Mouse (Mus musculus) hindbrain, embryonic 12.5 days (tissue): ENCODE data around the gene Opcml. TPM values are rescaled to one million over a fixed set of nuclear protein-coding genes. Genes with fewer than 3 reads are reported as not detected.

ENCODE experiments used
- ATAC-seq: fragments of 200-750 bp; cut with Nextera tagmentation; 2 replicates; pipeline ENCODE4 v1.8.0; 2017; ENCODE audit warnings: moderate TSS enrichment; ENCODE audit not compliant: low FRiP score
- H3K27ac ChIP-seq: fragments of 300-500 bp; sonication (generic); 2 replicates; pipeline ENCODE4 v1.5.1; 2016; ENCODE audit warnings: mild to moderate bottlenecking
- H3K27me3 ChIP-seq: fragments of 300-500 bp; sonication (generic); 2 replicates; pipeline ENCODE4 v1.6.1; 2016; ENCODE audit warnings: mild to moderate bottlenecking
- H3K36me3 ChIP-seq: fragments of 300-500 bp; sonication (generic); 2 replicates; pipeline ENCODE4 v1.6.1; 2016; ENCODE audit warnings: mild to moderate bottlenecking
- H3K4me1 ChIP-seq: fragments of 300-500 bp; sonication (generic); 2 replicates; pipeline ENCODE4 v1.6.1; 2016
- H3K4me2 ChIP-seq: fragments of 300-500 bp; sonication (generic); replicated peaks from 2 replicates; pipeline ENCODE4 v1.6.1; 2016; ENCODE audit warnings: mild to moderate bottlenecking
- H3K4me3 ChIP-seq: fragments of 300-500 bp; sonication (generic); 2 replicates; pipeline ENCODE4 v1.5.1; 2016; ENCODE audit warnings: mild to moderate bottlenecking
- H3K9ac ChIP-seq: fragments of 300-500 bp; sonication (generic); 2 replicates; pipeline ENCODE4 v1.6.1; 2016; ENCODE audit warnings: mild to moderate bottlenecking, moderate library complexity
- H3K9me3 ChIP-seq: fragments of 300-500 bp; sonication (generic); replicated peaks from 2 replicates; pipeline ENCODE4 v1.6.1; 2016; ENCODE audit warnings: mild to moderate bottlenecking
- WGBS: fragments of 180-500 bp; shearing (Covaris S2); methylation state at CpG from one replicate; pipeline ENCODE4 v1.1.7; 2016; 5-methylcytosine and 5-hydroxymethylcytosine counted together
- polyA plus RNA-seq: library from polyadenylated mRNA; unstranded; fragments of >200 nt; fragmentation: Nextera tagmentation; extraction: Ambion mirVana; gene quantifications from 2 replicates; pipeline ENCODE4 v1.2.1, GENCODE M21; 2016

The Opcml gene
- polyA plus RNA-seq, 1 experiment from 2014 or later, result 10.8 TPM

DNA sequence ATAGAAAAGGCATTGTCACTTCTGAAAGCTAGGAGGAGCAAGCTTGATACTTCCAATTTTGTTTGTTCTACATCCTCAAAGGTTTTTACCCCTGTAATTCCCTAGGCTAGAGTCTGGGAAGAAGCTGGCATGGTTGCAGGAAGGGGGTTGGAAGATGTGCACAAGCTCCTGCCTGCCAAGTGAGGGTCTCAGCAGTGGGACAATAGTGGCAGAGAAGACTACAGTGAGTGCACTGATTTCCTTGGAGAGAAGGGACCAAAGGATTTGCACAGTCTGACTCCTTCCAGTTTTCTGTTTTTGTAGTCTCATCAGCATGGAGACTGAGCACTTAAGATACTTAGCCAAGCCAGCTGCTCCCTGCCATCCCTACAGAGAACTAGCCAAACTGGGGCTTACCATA lies 177.7 kb downstream of the Opcml start:
- no peaks in the 10 kb centered on the region for H3K27me3 ChIP-seq
- H3K4me3 ChIP-seq, result no peak overlapping the region
- ATAC-seq, result no peak
- H3K9me3 ChIP-seq, result no peaks in the 10 kb centered on the region
- no peaks in the 10 kb centered on the region for H3K36me3 ChIP-seq
- H3K27ac ChIP-seq, result no peak overlapping the region
- H3K9ac ChIP-seq, result no peak overlapping the region
- no peak overlapping the region for H3K4me2 ChIP-seq
- no peaks in the 10 kb centered on the region for H3K4me1 ChIP-seq

DNA sequence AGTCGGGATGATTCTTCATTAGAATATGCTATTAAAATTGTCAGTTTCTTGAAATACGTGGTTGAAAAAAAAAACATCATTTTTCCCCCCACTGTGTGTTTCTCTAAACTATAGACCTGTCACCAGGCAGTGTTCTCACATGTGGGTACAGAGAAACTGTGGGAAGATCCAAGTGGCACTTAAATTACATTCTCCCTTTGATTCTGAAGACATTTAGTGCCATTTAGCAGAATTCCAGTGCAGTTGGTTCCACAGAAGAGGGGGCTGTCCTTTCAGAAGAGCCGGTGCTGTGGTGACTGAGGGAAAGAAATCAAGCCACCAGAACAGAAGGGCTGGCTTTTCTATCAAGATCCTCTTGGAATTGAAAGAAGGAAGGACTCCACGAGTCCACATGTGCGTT lies 181.7 kb downstream of the Opcml start:
- H3K9ac ChIP-seq, result no peak overlapping the region
- H3K4me2 ChIP-seq, result no peak overlapping the region
- ATAC-seq, result no peak
- 86% methylated on average over 5 of the region's 5 CpGs for WGBS
- no peaks in the 10 kb centered on the region for H3K36me3 ChIP-seq
- H3K27ac ChIP-seq, result no peak overlapping the region
- no peaks in the 10 kb centered on the region for H3K9me3 ChIP-seq
- no peaks in the 10 kb centered on the region for H3K4me1 ChIP-seq
- H3K27me3 ChIP-seq, result no peaks in the 10 kb centered on the region
- no peak overlapping the region for H3K4me3 ChIP-seq

DNA sequence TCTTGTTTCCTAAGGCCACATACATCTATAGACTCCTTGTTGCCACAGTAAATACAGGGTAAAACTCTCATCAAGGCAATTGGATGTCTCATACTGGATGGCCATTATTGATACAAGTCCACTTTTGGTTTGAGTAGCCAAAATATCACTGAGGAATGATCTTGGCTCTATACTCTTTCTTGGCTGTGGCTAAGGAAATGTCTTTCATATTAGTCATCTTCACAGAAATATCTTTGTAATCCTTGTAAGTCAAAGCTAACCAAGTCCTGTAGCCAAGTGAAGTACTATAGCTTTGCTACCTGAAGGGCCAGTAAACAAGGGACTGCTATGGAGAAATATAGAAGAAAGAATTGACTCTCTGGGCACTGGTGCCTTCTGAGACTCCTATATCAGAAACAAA lies 192.0 kb downstream of the Opcml start:
- no peaks in the 10 kb centered on the region for H3K27me3 ChIP-seq
- no peak for ATAC-seq
- no peaks in the 10 kb centered on the region for H3K9me3 ChIP-seq
- H3K9ac ChIP-seq, result no peak overlapping the region
- H3K4me1 ChIP-seq, result no peaks in the 10 kb centered on the region
- no peak overlapping the region for H3K27ac ChIP-seq
- no peak overlapping the region for H3K4me2 ChIP-seq
- H3K36me3 ChIP-seq, result no peaks in the 10 kb centered on the region
- no peak overlapping the region for H3K4me3 ChIP-seq

DNA sequence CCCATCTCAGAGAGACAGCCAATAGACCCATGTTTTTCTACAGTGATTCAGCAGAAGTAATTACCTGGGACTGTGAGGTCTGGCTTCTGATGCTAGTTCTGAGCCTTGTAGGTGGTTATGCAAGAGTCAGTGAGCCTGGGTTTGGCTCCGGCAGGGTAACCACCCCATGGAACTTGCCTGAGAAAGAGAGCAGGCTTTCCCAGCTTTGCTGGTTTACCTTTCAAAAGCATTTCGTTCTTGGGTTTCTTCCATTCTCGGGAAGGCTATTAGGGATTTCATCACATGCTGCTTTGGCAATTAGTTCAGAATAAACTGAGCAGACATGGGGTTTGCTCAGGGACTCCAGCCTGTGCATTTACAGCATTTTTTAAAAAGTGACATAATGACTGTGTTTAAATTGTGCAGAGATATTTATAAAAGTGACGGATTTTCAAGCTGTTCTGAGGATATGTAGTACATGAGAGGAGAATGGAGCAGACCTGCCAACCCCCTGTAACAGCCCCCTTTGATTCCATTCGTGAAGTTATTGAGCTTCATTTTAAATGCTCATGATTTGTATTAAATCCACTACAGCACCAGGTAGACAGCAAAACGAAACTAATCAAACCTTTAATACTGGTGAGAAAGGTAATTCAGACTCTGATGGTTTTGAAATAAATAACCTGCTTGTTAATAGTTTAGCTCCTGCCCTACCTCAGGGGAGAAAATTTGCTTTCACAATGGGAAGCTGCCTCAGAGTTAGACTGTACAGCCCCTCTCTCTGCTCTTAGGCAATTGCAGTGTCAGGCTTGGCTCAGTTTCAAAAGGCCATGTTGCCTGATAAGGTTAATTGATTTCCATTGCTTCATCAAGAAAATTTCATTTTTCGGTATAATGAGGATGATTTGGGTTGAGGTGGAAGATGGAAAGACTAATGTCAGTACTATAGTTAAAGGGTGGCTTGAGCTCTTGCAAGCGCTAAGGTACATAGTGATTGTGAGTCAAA lies 196.3 kb downstream of the Opcml start:
- no peak for ATAC-seq
- WGBS, result 85% methylated on average over 8 of the region's 8 CpGs
- no peak overlapping the region for H3K4me3 ChIP-seq

DNA sequence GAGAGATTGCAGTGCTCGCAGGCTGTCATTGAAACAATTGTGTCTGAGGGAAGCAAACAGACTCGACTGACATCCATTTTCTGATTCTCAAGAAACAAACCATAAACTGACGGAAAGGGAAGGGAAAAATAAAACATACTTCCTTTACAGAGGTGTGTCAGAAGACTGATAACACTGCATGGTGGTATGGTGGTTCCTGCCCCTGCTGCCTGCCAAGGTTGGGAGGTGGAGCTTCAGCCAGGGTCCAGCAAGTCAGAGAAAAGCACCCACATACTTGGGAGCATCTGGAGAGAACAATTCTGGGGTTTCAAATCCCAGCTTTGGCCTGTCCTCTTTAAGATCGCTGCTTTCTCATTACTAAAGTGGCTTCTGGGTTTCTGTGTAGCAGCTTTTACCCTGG lies 201.0 kb downstream of the Opcml start:
- Histone ChIP-seq H3K36me3 (no peaks in the 10 kb centered on the region), H3K9ac (no peak overlapping the region), H3K9me3 (no peaks in the 10 kb centered on the region), H3K4me3 (no peak overlapping the region), H3K27ac (no peak overlapping the region), H3K4me2 (no peak overlapping the region), H3K27me3 (no peaks in the 10 kb centered on the region), H3K4me1 (no peaks in the 10 kb centered on the region)
- WGBS, result 89% methylated on average over 4 of the region's 4 CpGs
- ATAC-seq, result no peak

More for the DNA sequence above, 196.3 kb downstream of the Opcml start:
- no peaks in the 10 kb centered on the region for H3K36me3 ChIP-seq
- no peak overlapping the region for H3K9ac ChIP-seq
- H3K27ac ChIP-seq, result no peak overlapping the region
- no peaks in the 10 kb centered on the region for H3K27me3 ChIP-seq
- no peak overlapping the region for H3K4me2 ChIP-seq
- no peaks in the 10 kb centered on the region for H3K9me3 ChIP-seq
- no peaks in the 10 kb centered on the region for H3K4me1 ChIP-seq

DNA sequence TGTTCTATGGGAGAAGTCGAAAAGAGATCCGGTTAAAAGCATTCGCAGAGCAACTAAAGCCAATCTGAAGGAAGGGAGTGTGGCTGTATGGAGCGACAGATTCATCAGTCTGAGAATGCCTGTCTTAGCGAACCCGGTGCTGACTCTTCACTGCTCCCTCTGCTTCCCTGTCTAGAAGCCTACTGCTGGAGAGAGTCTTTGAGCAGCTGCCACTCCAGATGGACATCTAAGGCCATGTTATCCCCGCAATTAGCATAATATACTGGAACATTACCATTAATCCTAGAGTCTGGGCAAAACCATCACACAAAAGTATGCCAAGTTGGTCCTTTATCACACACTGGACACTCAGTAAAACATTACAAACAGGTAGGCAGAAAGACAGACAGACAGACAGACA lies 206.0 kb downstream of the Opcml start:
- Histone ChIP-seq H3K4me2 (no peak overlapping the region), H3K27me3 (no peaks in the 10 kb centered on the region), H3K9ac (no peak overlapping the region), H3K4me1 (no peaks in the 10 kb centered on the region), H3K36me3 (no peaks in the 10 kb centered on the region), H3K27ac (no peak overlapping the region), H3K4me3 (no peak overlapping the region), H3K9me3 (no peaks in the 10 kb centered on the region)
- 88% methylated on average over 7 of the region's 7 CpGs for WGBS
- no peak for ATAC-seq

DNA sequence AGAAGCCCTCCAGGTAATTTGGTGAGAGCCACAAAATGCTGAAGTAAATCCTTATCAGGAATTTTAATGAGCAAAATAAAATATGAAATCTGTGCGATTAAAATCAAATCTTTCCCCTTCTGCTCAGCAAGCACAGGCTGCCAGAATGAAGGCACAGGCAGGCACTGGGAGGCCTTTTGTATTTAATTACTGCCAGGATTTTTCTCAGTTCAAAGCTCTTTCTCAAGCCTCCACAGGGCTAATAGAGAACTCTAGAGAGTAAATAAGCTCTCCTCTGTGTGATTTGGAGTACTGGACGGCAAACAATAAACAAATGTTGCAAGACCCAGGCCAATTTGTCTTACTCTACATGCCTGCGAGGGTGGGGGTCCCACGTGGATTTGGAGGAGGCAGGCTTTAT lies 208.2 kb downstream of the Opcml start:
- Histone ChIP-seq H3K36me3 (no peaks in the 10 kb centered on the region), H3K4me3 (no peak overlapping the region), H3K9me3 (no peaks in the 10 kb centered on the region), H3K9ac (no peak overlapping the region), H3K4me1 (no peaks in the 10 kb centered on the region), H3K27me3 (no peaks in the 10 kb centered on the region), H3K27ac (no peak overlapping the region), H3K4me2 (no peak overlapping the region)
- 54% methylated on average over 4 of the region's 4 CpGs for WGBS
- no peak for ATAC-seq

DNA sequence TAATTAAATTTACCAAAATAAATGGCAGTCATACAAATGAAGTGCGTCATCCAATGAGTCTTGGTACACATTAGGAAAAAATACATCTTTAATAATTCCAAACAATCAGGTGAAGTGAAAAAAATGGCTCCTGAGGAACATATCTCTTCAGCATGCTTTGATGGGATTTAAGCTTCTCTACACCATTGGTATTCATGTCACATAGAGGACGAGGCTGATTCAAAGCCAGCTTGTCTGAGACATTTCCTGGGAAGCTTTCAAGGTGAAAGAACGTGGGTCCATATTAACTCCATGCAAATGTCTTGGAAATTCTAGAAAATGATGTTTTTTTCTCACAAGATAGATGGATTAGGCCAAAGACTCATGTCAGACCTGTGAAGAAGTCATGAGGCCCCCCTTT lies 212.6 kb downstream of the Opcml start:
- Histone ChIP-seq H3K9ac (no peak overlapping the region), H3K27ac (no peak overlapping the region), H3K36me3 (no peaks in the 10 kb centered on the region), H3K4me2 (no peak overlapping the region), H3K9me3 (no peaks in the 10 kb centered on the region; the same call in 1 of the 2 replicates), H3K4me1 (no peaks in the 10 kb centered on the region), H3K27me3 (no peaks in the 10 kb centered on the region), H3K4me3 (no peak overlapping the region)
- WGBS, result 76% methylated on average over 3 of the region's 3 CpGs
- ATAC-seq, result no peak

DNA sequence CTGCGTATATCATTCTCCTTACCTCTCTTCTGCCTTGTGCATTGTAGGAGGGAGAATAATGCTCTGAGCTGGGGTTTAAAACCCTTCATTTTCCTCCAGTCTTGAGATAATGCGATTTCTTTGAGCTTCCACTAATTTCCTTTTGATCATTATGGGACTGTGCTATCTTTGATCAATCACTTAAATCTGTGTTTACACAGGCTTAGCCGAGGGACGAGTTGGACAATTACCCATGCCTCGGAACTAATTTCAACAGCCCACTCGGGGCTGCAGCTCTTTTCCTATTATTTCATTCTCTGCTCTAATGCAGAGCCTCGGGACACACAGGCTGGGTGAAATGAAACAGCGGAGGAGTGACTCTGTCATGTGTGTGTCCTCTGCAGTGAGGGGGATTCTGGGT lies 220.9 kb downstream of the Opcml start:
- no peaks in the 10 kb centered on the region for H3K9me3 ChIP-seq
- H3K9ac ChIP-seq, result no peak overlapping the region
- H3K4me2 ChIP-seq, result no peak overlapping the region
- ATAC-seq, result peak; percentile 43; the same call in 1 of the 2 replicates
- H3K27ac ChIP-seq, result no peak overlapping the region
- WGBS, result 45% methylated on average over 8 of the region's 8 CpGs
- no peaks in the 10 kb centered on the region for H3K36me3 ChIP-seq
- H3K27me3 ChIP-seq, result no peaks in the 10 kb centered on the region
- H3K4me1 ChIP-seq, result no peaks in the 10 kb centered on the region
- H3K4me3 ChIP-seq, result no peak overlapping the region

DNA sequence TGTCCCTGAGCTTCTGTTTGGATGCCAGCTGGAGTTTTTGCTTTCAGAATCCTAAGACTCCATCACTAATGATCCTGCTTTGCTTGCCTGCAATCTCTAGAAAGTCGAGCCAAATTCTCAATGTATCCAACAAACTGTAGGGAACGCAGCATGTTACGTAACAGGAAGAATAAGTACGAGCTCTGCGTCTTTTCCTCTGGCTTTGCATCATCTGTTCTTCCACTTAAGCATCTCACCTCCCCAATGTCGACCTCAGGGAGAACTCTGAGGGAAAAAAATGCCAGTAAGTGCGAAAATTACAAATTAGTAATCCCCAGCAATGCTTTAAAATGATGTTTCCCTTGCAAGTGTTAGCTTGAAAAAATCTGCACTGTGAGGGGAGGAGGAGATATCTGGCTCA lies 222.1 kb downstream of the Opcml start:
- 80% methylated on average over 7 of the region's 7 CpGs for WGBS
- Histone ChIP-seq H3K36me3 (no peaks in the 10 kb centered on the region), H3K9ac (no peak overlapping the region), H3K4me1 (no peaks in the 10 kb centered on the region), H3K27me3 (no peaks in the 10 kb centered on the region), H3K4me3 (no peak overlapping the region), H3K9me3 (no peaks in the 10 kb centered on the region), H3K27ac (no peak overlapping the region), H3K4me2 (no peak overlapping the region)
- no peak for ATAC-seq

DNA sequence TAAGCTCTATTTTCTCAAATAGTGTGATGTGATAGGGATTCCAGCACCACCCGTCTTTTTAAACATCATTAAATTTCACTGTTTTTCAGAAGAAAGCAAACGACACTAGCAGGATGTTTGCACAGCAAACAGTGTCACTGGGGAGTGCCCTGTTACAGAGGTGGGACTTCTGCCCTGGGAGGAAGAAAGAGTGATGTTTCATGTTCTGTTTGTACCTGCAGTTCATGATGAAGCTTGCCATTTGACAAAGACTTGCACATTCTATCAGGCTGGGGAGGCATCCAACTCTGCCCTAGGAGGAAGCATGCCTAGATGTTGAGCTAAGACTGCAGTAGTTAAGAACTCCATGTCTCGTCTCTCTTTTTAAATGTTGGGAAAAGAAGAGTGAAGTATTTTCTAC lies 222.6 kb downstream of the Opcml start:
- Histone ChIP-seq H3K4me3 (no peak overlapping the region), H3K9ac (no peak overlapping the region), H3K4me1 (no peaks in the 10 kb centered on the region), H3K27ac (no peak overlapping the region), H3K4me2 (no peak overlapping the region), H3K27me3 (no peaks in the 10 kb centered on the region), H3K9me3 (no peaks in the 10 kb centered on the region), H3K36me3 (no peaks in the 10 kb centered on the region)
- ATAC-seq, result no peak
- 72% methylated on average over 3 of the region's 3 CpGs for WGBS

DNA sequence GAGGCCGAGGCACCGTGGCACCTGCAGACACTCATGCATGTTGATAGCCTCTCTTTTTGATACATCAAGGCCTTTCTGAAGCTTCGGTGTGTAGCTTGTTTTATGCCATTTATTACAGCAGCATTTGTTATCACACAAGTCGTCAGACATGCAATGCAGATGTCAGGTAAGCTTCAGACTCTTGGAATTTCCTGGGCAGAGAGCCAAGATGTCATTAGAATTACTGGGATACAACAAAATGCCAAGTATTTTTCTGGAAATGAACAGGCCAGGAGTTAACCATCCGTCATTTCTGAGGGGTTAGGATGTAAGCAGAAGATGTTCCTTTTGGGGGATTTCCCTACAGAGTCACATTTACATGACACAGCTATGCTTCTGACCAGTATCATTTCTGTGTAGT lies 237.6 kb downstream of the Opcml start:
- no peaks in the 10 kb centered on the region for H3K36me3 ChIP-seq
- H3K27ac ChIP-seq, result no peak overlapping the region
- no peaks in the 10 kb centered on the region for H3K27me3 ChIP-seq
- H3K4me1 ChIP-seq, result no peaks in the 10 kb centered on the region; the same call in 1 of the 2 replicates
- H3K9ac ChIP-seq, result no peak overlapping the region
- H3K4me3 ChIP-seq, result no peak overlapping the region
- H3K9me3 ChIP-seq, result no peaks in the 10 kb centered on the region
- no peak for ATAC-seq
- 70% methylated on average over 5 of the region's 5 CpGs for WGBS
- no peak overlapping the region for H3K4me2 ChIP-seq

DNA sequence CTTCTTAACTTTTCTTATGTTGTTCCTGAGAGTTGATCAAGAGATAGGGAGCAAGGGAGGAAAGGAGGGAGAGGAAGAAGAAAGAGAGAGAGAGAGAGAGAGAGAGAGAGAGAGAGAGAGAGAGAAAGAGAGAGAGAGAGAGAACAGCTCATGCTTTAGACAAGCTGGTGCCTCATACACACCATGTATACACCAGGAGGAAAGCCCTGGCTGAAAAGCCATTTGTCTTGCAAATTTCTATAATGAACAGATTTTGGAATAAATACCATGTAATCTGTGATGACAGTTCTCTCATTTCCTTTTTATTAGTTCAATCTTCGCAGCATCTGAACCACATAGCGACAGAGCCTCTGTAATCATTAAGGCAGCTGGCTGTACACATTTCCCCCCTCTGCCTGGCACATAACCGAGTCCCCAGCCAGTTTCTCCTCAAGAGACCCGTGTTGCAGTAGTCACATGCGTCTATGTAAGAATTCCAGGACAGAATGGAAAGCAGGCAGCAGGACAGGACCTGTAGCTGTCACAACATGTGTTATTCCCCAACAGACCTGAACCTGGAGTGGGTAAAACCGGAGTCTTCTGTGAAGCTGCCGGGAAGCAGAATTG lies 238.3 kb downstream of the Opcml start:
- Histone ChIP-seq H3K9me3 (no peaks in the 10 kb centered on the region), H3K4me3 (no peak overlapping the region), H3K4me2 (no peak overlapping the region), H3K4me1 (no peaks in the 10 kb centered on the region; the same call in 1 of the 2 replicates), H3K36me3 (no peaks in the 10 kb centered on the region), H3K27ac (no peak overlapping the region), H3K9ac (no peak overlapping the region), H3K27me3 (no peaks in the 10 kb centered on the region)
- ATAC-seq, result no peak; the same call in 1 of the 2 replicates
- 65% methylated on average over 7 of the region's 7 CpGs for WGBS
